Mouse (Mus musculus): Measurements from ENCODE around the gene Arhgap35.

Gene Arhgap35

DNA sequence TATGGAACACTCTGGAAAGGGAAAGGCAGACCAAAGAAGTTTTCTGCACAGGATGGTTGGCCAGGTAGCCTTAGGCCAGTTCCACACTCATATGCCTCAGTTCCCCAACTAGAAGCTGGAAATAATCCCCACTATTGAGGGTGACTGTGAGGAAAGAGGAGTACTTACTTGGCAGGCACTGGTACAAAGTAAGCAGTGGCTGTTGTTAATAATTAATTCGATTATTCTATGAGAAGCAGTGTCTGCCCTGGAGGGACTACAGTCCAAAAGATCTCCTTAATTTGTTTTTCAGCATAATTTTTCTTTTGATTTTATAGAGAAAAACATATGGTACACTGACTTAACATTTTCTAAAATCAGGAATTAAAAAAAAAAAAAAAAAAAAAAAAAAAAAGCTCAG is 10.7 kb downstream of the Arhgap35 start:
- no peak for DNase-seq (ENCODE audit: low read depth)

- DNase-seq (ENCODE audit: low read depth) = no peak
Observed at GRCm38 (mm10) chr7:16601683-16602102, 13.1 kb downstream of the Arhgap35 start.

GRCm38 (mm10) chr7:16599006-16599405 is 15.8 kb downstream of the Arhgap35 start:
- DNase-seq (ENCODE audit: low read depth) = no peak

DNA sequence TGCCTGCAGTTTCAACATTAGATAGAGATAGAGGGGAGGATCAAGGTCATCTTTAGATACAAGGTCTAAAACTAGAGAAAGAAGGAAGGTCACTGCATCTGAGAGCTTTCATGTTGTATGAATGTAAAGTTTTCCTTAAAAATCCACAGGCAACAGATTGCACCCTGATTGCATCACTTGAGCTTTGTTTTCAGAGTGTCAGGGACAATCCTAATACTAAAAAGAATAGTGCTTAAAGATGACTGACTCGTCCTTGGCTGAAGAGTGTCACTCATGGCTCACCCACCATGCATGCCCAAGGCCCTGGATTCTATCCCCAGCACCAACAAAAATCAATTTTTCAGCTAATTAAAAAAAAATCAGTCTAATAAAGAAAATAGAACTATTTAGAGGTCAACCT is 23.5 kb downstream of the Arhgap35 start:
- no peak for DNase-seq (ENCODE audit: low read depth)

GRCm38 (mm10) chr7:16587649-16588048 is 27.1 kb downstream of the Arhgap35 start:
- no peak for DNase-seq (ENCODE audit: low read depth)

- DNase-seq (ENCODE audit: low read depth) = no peak
Observed at GRCm38 (mm10) chr7:16584384-16584783, 30.4 kb downstream of the Arhgap35 start.

- no peak for DNase-seq (ENCODE audit: low read depth)
Observed at GRCm38 (mm10) chr7:16583775-16584174, 31.0 kb downstream of the Arhgap35 start.

DNA sequence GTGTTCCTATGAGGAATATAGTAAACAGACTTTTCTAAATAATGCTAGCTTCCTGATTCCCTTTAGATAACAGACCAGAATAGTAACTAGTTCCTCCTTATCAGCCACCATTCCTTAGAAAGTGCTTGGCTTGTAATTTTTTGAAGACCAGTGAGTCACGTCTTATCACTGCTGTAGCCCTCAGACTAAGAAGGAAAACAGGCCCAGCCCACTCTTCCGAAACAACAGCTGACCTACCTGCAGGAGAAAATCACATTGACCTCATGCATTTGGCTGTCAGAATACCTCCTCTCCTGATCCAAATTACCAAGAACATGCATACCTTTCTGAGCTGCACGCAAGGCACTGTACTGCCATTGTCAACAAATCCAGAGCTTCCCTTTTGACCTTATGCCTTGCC is 32.5 kb downstream of the Arhgap35 start:
- no peak for DNase-seq (ENCODE audit: low read depth)

- no peak for DNase-seq (ENCODE audit: low read depth)
Observed at GRCm38 (mm10) chr7:16581276-16582100, 33.3 kb downstream of the Arhgap35 start.

- DNase-seq (ENCODE audit: low read depth) = no peak
Observed at GRCm38 (mm10) chr7:16576719-16577118, 38.1 kb downstream of the Arhgap35 start.

GRCm38 (mm10) chr7:16571191-16571590 is 43.6 kb downstream of the Arhgap35 start:
- DNase-seq (ENCODE audit: low read depth) = no peak

DNA sequence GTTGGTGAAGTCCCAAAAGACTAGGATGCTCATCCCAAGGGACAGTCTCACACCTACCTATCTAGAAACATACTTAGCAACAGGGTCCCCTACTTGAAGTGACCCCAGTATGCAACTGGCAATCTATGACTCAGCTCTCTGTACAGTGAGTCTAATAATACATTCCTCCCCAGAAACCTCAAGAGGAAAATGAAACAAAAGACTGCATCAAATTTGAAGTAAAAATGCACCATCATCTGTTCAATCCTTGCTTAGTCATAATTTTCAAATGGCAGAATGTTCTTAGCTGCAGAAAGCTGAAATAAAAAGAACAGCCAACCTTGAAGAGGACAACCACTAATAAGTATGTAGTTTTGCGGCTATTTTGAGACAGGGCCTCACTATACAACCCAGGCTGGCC is 44.1 kb downstream of the Arhgap35 start:
- no peak for DNase-seq (ENCODE audit: low read depth)

DNA sequence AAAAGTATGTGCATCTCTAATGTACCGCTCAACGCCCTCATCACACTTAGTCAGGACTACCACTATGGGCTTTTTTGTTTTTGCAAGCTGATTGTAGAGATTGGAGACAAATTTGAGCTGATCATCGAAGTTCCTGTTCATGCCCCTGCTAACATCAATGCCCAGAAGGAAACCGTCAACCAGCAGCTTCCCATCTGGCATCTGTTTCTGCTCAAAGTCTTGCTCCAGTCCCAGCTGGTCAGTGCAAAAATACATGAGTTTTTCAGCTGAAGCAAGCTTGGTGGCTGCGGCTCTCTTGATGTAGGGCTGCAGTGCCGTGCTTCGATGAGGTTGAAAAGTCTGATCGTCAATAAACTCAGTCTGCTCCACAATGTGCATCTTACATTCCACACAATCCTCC is 50.3 kb downstream of the Arhgap35 start:
- DNase-seq (ENCODE audit: low read depth) = no peak

GRCm38 (mm10) chr7:16557783-16558538 is 56.8 kb downstream of the Arhgap35 start:
- no peak for DNase-seq (ENCODE audit: low read depth)

GRCm38 (mm10) chr7:16557251-16557650 is 57.5 kb downstream of the Arhgap35 start:
- no peak for DNase-seq (ENCODE audit: low read depth)

GRCm38 (mm10) chr7:16554215-16554614 is 60.6 kb downstream of the Arhgap35 start:
- no peak for DNase-seq (ENCODE audit: low read depth)

- DNase-seq (ENCODE audit: low read depth) = no peak
Observed at GRCm38 (mm10) chr7:16551581-16551980, 63.2 kb downstream of the Arhgap35 start.

- DNase-seq (ENCODE audit: low read depth) = no peak
Observed at GRCm38 (mm10) chr7:16549299-16549698, 65.5 kb downstream of the Arhgap35 start.

DNA sequence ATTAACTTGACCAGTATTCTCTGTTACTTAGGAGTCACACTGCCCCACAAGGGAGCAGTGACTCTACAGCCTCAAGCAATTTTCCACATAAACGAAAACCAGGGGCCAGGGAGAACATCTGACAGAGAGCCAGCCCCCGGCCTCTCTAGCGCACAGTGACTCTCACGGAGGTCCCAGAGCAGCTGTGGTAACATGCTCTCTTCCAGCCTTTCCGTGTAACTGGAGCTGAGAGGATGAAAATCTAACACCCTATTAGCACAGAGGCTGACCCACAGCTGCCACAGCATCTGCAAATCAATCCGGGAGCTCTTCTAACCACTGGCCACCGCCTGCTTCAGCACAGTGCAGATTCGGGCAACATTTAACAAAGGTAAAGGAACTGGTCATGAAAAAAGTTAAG is 70.0 kb downstream of the Arhgap35 start:
- DNase-seq (ENCODE audit: low read depth) = no peak

DNA sequence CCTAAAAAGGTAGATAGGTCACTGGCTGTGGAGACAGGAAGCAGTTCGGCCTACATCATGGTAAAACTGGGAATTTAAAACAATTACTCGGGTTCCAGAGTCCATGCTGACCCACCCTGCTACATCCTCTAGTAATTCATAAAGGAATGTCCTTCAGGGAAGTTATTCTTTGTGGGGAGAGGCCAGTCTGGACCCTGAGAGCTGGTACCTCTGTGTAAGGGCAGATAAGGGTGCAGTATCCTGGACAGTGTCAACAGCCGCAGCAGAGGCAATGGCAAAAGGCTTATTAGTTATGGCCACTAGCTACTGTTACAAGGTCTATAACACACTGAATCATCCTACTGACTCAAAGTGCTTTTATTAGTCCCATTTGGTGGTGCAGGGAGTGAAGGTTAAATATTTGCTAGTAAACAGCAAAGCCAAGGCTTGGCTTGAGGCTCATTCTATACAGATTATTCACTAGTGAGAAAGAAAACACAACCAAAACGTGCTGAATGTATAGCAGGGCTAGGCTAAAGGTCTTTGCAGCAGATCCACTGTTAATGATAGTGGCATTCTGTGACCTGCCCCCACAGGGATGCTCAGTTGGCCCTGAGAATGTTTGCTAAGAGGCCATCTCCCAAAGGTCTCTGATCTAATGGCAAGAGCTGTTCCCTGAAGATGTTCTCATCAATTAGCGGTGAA is 77.4 kb downstream of the Arhgap35 start:
- no peak for DNase-seq (ENCODE audit: low read depth)

DNA sequence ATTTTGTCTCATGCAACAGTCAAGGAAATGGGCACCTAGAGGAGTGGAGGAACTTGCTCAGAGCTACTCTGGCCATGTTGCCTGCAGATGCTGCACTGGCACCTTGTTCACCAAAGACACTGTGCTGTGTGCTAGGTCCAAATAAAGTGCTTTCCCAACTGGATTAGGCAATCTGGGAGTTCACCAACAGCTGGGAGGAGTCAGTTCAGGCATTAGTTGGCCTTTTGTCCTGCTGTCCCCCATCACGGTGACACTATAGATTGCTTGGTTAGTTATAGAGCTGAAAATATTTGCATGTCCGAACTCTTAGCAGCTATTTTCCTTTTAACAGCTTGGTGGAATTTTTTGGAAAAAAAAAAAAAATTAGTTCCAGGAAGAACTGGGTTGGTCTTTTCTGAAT is 88.8 kb downstream of the Arhgap35 start:
- no peak for DNase-seq (ENCODE audit: low read depth)

DNA sequence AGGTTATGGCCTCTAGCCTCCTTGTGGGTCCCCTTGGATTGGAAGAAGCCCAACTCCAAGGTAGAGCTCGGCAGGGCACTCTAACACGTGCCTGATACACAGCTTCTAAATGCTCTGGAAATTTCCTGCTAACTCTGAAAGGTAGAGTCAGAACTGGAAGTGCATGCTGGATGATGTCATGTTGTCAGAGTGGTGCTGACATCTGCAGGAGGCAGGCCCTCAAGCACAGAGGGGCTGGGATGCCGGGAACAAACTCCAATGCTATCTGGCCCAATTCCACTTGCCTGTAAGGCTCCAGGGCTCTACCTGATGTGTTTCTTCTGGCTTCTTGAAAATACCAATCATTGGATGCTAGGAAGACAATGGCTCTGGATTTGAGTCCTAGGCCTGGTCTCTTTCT is 89.3 kb downstream of the Arhgap35 start:
- no peak for DNase-seq (ENCODE audit: low read depth)

DNA sequence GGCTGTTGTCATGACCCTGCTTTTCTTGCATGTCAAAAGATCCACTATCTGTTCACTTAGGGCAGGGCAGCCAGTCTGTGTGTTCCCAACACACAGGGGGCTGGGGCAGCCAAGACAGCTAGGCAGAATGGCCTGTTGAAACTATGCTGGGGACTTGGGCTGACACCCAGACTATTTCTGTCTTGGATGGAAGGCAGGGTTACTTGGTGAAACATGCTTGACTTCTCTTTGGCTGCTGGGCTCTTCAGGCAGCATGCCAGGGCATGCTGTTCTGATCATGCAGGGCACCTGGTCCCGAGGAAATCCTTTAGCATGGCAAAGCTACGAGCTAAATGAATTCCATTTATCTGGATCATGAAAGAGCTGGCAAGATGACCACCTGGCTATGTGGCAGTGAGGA is 90.5 kb downstream of the Arhgap35 start:
- no peak for DNase-seq (ENCODE audit: low read depth)

All from induced T-regulatory cell, adult 2 months (primary cell).